Mouse (Mus musculus): Measurements from ENCODE around the gene Trp53i11. TPM values are rescaled to one million over a fixed set of nuclear protein-coding genes. Genes with fewer than 3 reads are reported as not detected.

Gene Trp53i11
- polyA plus RNA-seq, 1 experiment from 2014 or later = 30.5 TPM

GRCm38 (mm10) chr2:93178313-93178677 is 9.1 kb upstream of the Trp53i11 start:
- Histone ChIP-seq H3K36me3 (ENCODE audit: control insufficient read depth, insufficient read depth, low read length) (no peaks in the 10 kb centered on the region), H3K9me3 (ENCODE audit: control insufficient read depth, low read length) (no peaks in the 10 kb centered on the region), H3K4me2 (ENCODE audit: low read length) (no peak overlapping the region), H3K4me3 (ENCODE audit: control insufficient read depth in 1 of 2, insufficient read depth in 1 of 2, low read depth in 1 of 2, low read length in 2 of 2) (no peak overlapping the region), H3K9ac (ENCODE audit: low read length) (no peak overlapping the region), H3K4me1 (ENCODE audit: control insufficient read depth in 2 of 2, insufficient read depth in 2 of 2, low read length in 2 of 2) (peaks cover 8 to 14% of the 10 kb centered on the region in 2 experiments; a peak in 3 of 4 replicates), H3K27ac (replicated peaks in 1 of 2; ENCODE audit: control insufficient read depth in 1 of 2, insufficient read depth in 1 of 2, low read depth in 2 of 2, low read length in 2 of 2) (no peak overlapping the region), H3K27me3 (ENCODE audit: control insufficient read depth, insufficient read depth, low read length) (peaks cover 63% of the 10 kb centered on the region)
- WGBS = 82% methylated on average over 4 of the region's 4 CpGs
- no peak for ATAC-seq (ENCODE audit: insufficient number of reproducible peaks, insufficient read depth, low FRiP score, low read depth)

GRCm38 (mm10) chr2:93179603-93180002 is 7.7 kb upstream of the Trp53i11 start:
- Histone ChIP-seq H3K4me1 (ENCODE audit: control insufficient read depth in 2 of 2, insufficient read depth in 2 of 2, low read length in 2 of 2) (peaks cover 6 to 9% of the 10 kb centered on the region in 2 experiments; a peak in 3 of 4 replicates), H3K27me3 (ENCODE audit: control insufficient read depth, insufficient read depth, low read length) (peaks cover 63% of the 10 kb centered on the region), H3K4me3 (ENCODE audit: control insufficient read depth in 1 of 2, insufficient read depth in 1 of 2, low read depth in 1 of 2, low read length in 2 of 2) (no peak overlapping the region), H3K9me3 (ENCODE audit: control insufficient read depth, low read length) (no peaks in the 10 kb centered on the region), H3K4me2 (ENCODE audit: low read length) (peak overlapping the region; percentile 67; the same call in 1 of the 2 replicates), H3K27ac (replicated peaks in 1 of 2; ENCODE audit: control insufficient read depth in 1 of 2, insufficient read depth in 1 of 2, low read depth in 2 of 2, low read length in 2 of 2) (no peak overlapping the region), H3K9ac (ENCODE audit: low read length) (no peak overlapping the region), H3K36me3 (ENCODE audit: control insufficient read depth, insufficient read depth, low read length) (no peaks in the 10 kb centered on the region)
- WGBS = 66% methylated on average over 5 of the region's 5 CpGs
- no peak for ATAC-seq (ENCODE audit: insufficient number of reproducible peaks, insufficient read depth, low FRiP score, low read depth)

- Histone ChIP-seq H3K27ac (replicated peaks in 1 of 2; ENCODE audit: control insufficient read depth in 1 of 2, insufficient read depth in 1 of 2, low read depth in 2 of 2, low read length in 2 of 2) (no peak overlapping the region), H3K4me2 (ENCODE audit: low read length) (peak overlapping the region; percentile 67), H3K36me3 (ENCODE audit: control insufficient read depth, insufficient read depth, low read length) (no peaks in the 10 kb centered on the region), H3K9me3 (ENCODE audit: control insufficient read depth, low read length) (no peaks in the 10 kb centered on the region), H3K27me3 (ENCODE audit: control insufficient read depth, insufficient read depth, low read length) (peaks cover 63% of the 10 kb centered on the region), H3K4me3 (ENCODE audit: control insufficient read depth in 1 of 2, insufficient read depth in 1 of 2, low read depth in 1 of 2, low read length in 2 of 2) (peak overlapping the region; percentile 26), H3K9ac (ENCODE audit: low read length) (peak overlapping the region; percentile 56), H3K4me1 (ENCODE audit: control insufficient read depth in 2 of 2, insufficient read depth in 2 of 2, low read length in 2 of 2) (peaks cover 6 to 9% of the 10 kb centered on the region in 2 experiments; a peak in 3 of 4 replicates)
- no peak for ATAC-seq (ENCODE audit: insufficient number of reproducible peaks, insufficient read depth, low FRiP score, low read depth)
- WGBS = 3% methylated on average over 41 of the region's 41 CpGs
Measured at GRCm38 (mm10) chr2:93180077-93180844, 7.1 kb upstream of the Trp53i11 start.

- Histone ChIP-seq H3K4me2 (ENCODE audit: low read length) (no peak overlapping the region), H3K9ac (ENCODE audit: low read length) (no peak overlapping the region), H3K27ac (replicated peaks in 1 of 2; ENCODE audit: control insufficient read depth in 1 of 2, insufficient read depth in 1 of 2, low read depth in 2 of 2, low read length in 2 of 2) (no peak overlapping the region), H3K4me1 (ENCODE audit: control insufficient read depth in 2 of 2, insufficient read depth in 2 of 2, low read length in 2 of 2) (peaks cover 5 to 6% of the 10 kb centered on the region in 2 experiments; a peak in 2 of 4 replicates), H3K4me3 (ENCODE audit: control insufficient read depth in 1 of 2, insufficient read depth in 1 of 2, low read depth in 1 of 2, low read length in 2 of 2) (no peak overlapping the region), H3K27me3 (ENCODE audit: control insufficient read depth, insufficient read depth, low read length) (peaks cover 60% of the 10 kb centered on the region), H3K9me3 (ENCODE audit: control insufficient read depth, low read length) (no peaks in the 10 kb centered on the region), H3K36me3 (ENCODE audit: control insufficient read depth, insufficient read depth, low read length) (no peaks in the 10 kb centered on the region)
- no peak for ATAC-seq (ENCODE audit: insufficient number of reproducible peaks, insufficient read depth, low FRiP score, low read depth)
- 62% methylated on average over 11 of the region's 11 CpGs for WGBS
Measured at GRCm38 (mm10) chr2:93182859-93183258, 4.5 kb upstream of the Trp53i11 start.

GRCm38 (mm10) chr2:93188020-93188760 is 842 bp downstream of the Trp53i11 start:
- Histone ChIP-seq H3K4me1 (ENCODE audit: control insufficient read depth in 2 of 2, insufficient read depth in 2 of 2, low read length in 2 of 2) (peaks cover 4 to 9% of the 10 kb centered on the region in 2 experiments; a peak in 3 of 4 replicates), H3K9ac (ENCODE audit: low read length) (peak overlapping the region; percentile 82), H3K4me2 (ENCODE audit: low read length) (peak overlapping the region; percentile 100), H3K27me3 (ENCODE audit: control insufficient read depth, insufficient read depth, low read length) (peaks cover 12% of the 10 kb centered on the region), H3K9me3 (ENCODE audit: control insufficient read depth, low read length) (no peaks in the 10 kb centered on the region), H3K4me3 (ENCODE audit: control insufficient read depth in 1 of 2, insufficient read depth in 1 of 2, low read depth in 1 of 2, low read length in 2 of 2) (peak overlapping the region; percentile 62 to 72), H3K36me3 (ENCODE audit: control insufficient read depth, insufficient read depth, low read length) (no peaks in the 10 kb centered on the region), H3K27ac (replicated peaks in 1 of 2; ENCODE audit: control insufficient read depth in 1 of 2, insufficient read depth in 1 of 2, low read depth in 2 of 2, low read length in 2 of 2) (peak overlapping the region; percentile 7 to 64; a peak in 2 of 4 replicates)
- ATAC-seq (ENCODE audit: insufficient number of reproducible peaks, insufficient read depth, low FRiP score, low read depth) = no peak
- WGBS = under 1% methylated on average over 53 of the region's 53 CpGs

- 7% methylated on average over 19 of the region's 19 CpGs for WGBS
- Histone ChIP-seq H3K36me3 (ENCODE audit: control insufficient read depth, insufficient read depth, low read length) (no peaks in the 10 kb centered on the region), H3K27me3 (ENCODE audit: control insufficient read depth, insufficient read depth, low read length) (peaks cover 12% of the 10 kb centered on the region), H3K27ac (replicated peaks in 1 of 2; ENCODE audit: control insufficient read depth in 1 of 2, insufficient read depth in 1 of 2, low read depth in 2 of 2, low read length in 2 of 2) (peak overlapping the region; percentile 7 to 64; a peak in 1 of 4 replicates), H3K4me3 (ENCODE audit: control insufficient read depth in 1 of 2, insufficient read depth in 1 of 2, low read depth in 1 of 2, low read length in 2 of 2) (peak overlapping the region; percentile 62 to 72), H3K4me2 (ENCODE audit: low read length) (peak overlapping the region; percentile 100), H3K9me3 (ENCODE audit: control insufficient read depth, low read length) (no peaks in the 10 kb centered on the region), H3K9ac (ENCODE audit: low read length) (peak overlapping the region; percentile 82), H3K4me1 (ENCODE audit: control insufficient read depth in 2 of 2, insufficient read depth in 2 of 2, low read length in 2 of 2) (peaks cover 4 to 9% of the 10 kb centered on the region in 2 experiments; a peak in 3 of 4 replicates)
- no peak for ATAC-seq (ENCODE audit: insufficient number of reproducible peaks, insufficient read depth, low FRiP score, low read depth)
Measured at GRCm38 (mm10) chr2:93188761-93189458, 1.6 kb downstream of the Trp53i11 start.

- Histone ChIP-seq H3K4me2 (ENCODE audit: low read length) (0 out of 2 replicates have a peak overlapping the region, but pooled peaks have one; percentile 11), H3K4me1 (ENCODE audit: control insufficient read depth in 2 of 2, insufficient read depth in 2 of 2, low read length in 2 of 2) (peaks cover 4 to 7% of the 10 kb centered on the region in 2 experiments; a peak in 3 of 4 replicates), H3K27me3 (ENCODE audit: control insufficient read depth, insufficient read depth, low read length) (peaks cover 8% of the 10 kb centered on the region; the same call in 1 of the 2 replicates), H3K9me3 (ENCODE audit: control insufficient read depth, low read length) (no peaks in the 10 kb centered on the region), H3K27ac (replicated peaks in 1 of 2; ENCODE audit: control insufficient read depth in 1 of 2, insufficient read depth in 1 of 2, low read depth in 2 of 2, low read length in 2 of 2) (no peak overlapping the region), H3K36me3 (ENCODE audit: control insufficient read depth, insufficient read depth, low read length) (no peaks in the 10 kb centered on the region), H3K4me3 (ENCODE audit: control insufficient read depth in 1 of 2, insufficient read depth in 1 of 2, low read depth in 1 of 2, low read length in 2 of 2) (no peak overlapping the region), H3K9ac (ENCODE audit: low read length) (no peak overlapping the region)
- WGBS = 31% methylated on average over 9 of the region's 9 CpGs
- ATAC-seq (ENCODE audit: insufficient number of reproducible peaks, insufficient read depth, low FRiP score, low read depth) = no peak
Measured at GRCm38 (mm10) chr2:93190771-93191487, 3.6 kb downstream of the Trp53i11 start.

Measured in heart, embryonic 14.5 days (tissue).